Mouse (Mus musculus) intestine, postnatal 0 days (tissue): ENCODE measurements at regions not wholly inside any gene's neighbourhood (a gene's known extent, or its start where the extent isn't known, plus 50 kb on each side); places are given as distances from the start of the nearest gene placed in this dataset.

Source experiments
- ATAC-seq: fragments of 200-750 bp; cut with Nextera tagmentation; 2 replicates; pipeline ENCODE4 v1.8.0; 2017; ENCODE audit warnings: mild to moderate bottlenecking, moderate TSS enrichment, moderate library complexity
- H3K27ac ChIP-seq: fragments of 300-500 bp; sonication (generic); 2 replicates; pipeline ENCODE4 v1.5.1; 2014; ENCODE audit warnings: mild to moderate bottlenecking, low read depth, low read length, moderate library complexity
- H3K27me3 ChIP-seq: fragments of 300-500 bp; sonication (generic); replicated peaks from 2 replicates; pipeline ENCODE4 v1.6.1; 2014; ENCODE audit warnings: low read length, mixed read lengths; ENCODE audit not compliant: control insufficient read depth, insufficient read depth
- H3K36me3 ChIP-seq: fragments of 300-500 bp; sonication (generic); 2 replicates; pipeline ENCODE4 v1.6.1; 2014; ENCODE audit warnings: mild to moderate bottlenecking, moderate library complexity; ENCODE audit not compliant: control insufficient read depth, insufficient read depth
- H3K4me1 ChIP-seq: fragments of 300-500 bp; sonication (generic); replicated peaks from 2 replicates; pipeline ENCODE4 v1.6.1; 2014; ENCODE audit warnings: antibody characterized with exemption, low read length, mixed read lengths; ENCODE audit not compliant: control insufficient read depth, insufficient read depth
- H3K4me2 ChIP-seq: fragments of 300-500 bp; sonication (generic); replicated peaks from 2 replicates; pipeline ENCODE4 v1.6.1; 2014; ENCODE audit warnings: low read depth, mild to moderate bottlenecking, moderate library complexity
- H3K4me3 ChIP-seq: fragments of 300-500 bp; sonication (generic); 2 replicates; pipeline ENCODE4 v1.5.1; 2014; ENCODE audit warnings: low read depth, low read length
- H3K9ac ChIP-seq: fragments of 300-500 bp; sonication (generic); 2 replicates; pipeline ENCODE4 v1.6.1; 2014; ENCODE audit warnings: mild to moderate bottlenecking, low read depth, low read length
- H3K9me3 ChIP-seq: fragments of 300-500 bp; sonication (generic); 2 replicates; pipeline ENCODE4 v1.6.1; 2016; ENCODE audit warnings: mixed run types; ENCODE audit not compliant: control insufficient read depth
- CTCF ChIP-seq: sonication (generic); IDR thresholded peaks from 2 replicates; pipeline ENCODE4 v1.5.1; 2016; ENCODE audit warnings: low read depth, mild to moderate bottlenecking, control low read depth, antibody characterized with exemption, moderate library complexity
- WGBS: fragments of 180-500 bp; shearing (Covaris S2); extraction: QIAGEN DNeasy Blood & Tissue Kit; methylation state at CpG from one replicate; pipeline ENCODE4 v1.1.7; 2014; 5-methylcytosine and 5-hydroxymethylcytosine counted together

- no peak for TF ChIP-seq CTCF
- Histone ChIP-seq H3K9me3 (no peaks in the 10 kb centered on the region), H3K27me3 (no peaks in the 10 kb centered on the region), H3K4me3 (no peak overlapping the region), H3K9ac (no peak overlapping the region), H3K4me2 (no peak overlapping the region), H3K27ac (no peak overlapping the region), H3K36me3 (no peaks in the 10 kb centered on the region), H3K4me1 (no peaks in the 10 kb centered on the region)
- no peak for ATAC-seq
Measured at GRCm38 (mm10) chr6:14298167-14298566, 426.8 kb upstream of the 2610001J05Rik start.

- Histone ChIP-seq H3K27me3 (no peaks in the 10 kb centered on the region), H3K36me3 (no peaks in the 10 kb centered on the region), H3K4me2 (no peak overlapping the region), H3K4me1 (no peaks in the 10 kb centered on the region), H3K4me3 (no peak overlapping the region), H3K9ac (no peak overlapping the region), H3K9me3 (no peaks in the 10 kb centered on the region), H3K27ac (no peak overlapping the region)
- no peak for TF ChIP-seq CTCF
- no peak for ATAC-seq
Measured at GRCm38 (mm10) chr6:14297428-14297827, 426.1 kb upstream of the 2610001J05Rik start.

- Histone ChIP-seq H3K36me3 (no peaks in the 10 kb centered on the region), H3K4me1 (no peaks in the 10 kb centered on the region), H3K9me3 (no peaks in the 10 kb centered on the region), H3K9ac (no peak overlapping the region), H3K27me3 (no peaks in the 10 kb centered on the region), H3K27ac (no peak overlapping the region), H3K4me3 (no peak overlapping the region), H3K4me2 (no peak overlapping the region)
- ATAC-seq, result no peak
- 56% methylated on average over 1 of the region's 1 CpGs for WGBS
- TF ChIP-seq CTCF, result no peak
Measured at GRCm38 (mm10) chr6:14290843-14291242, 419.5 kb upstream of the 2610001J05Rik start.

- Histone ChIP-seq H3K27me3 (no peaks in the 10 kb centered on the region), H3K9me3 (no peaks in the 10 kb centered on the region), H3K4me2 (no peak overlapping the region), H3K27ac (no peak overlapping the region), H3K9ac (no peak overlapping the region), H3K36me3 (no peaks in the 10 kb centered on the region), H3K4me1 (no peaks in the 10 kb centered on the region), H3K4me3 (no peak overlapping the region)
- ATAC-seq, result no peak
- no peak for TF ChIP-seq CTCF
- WGBS, result 89% methylated on average over 2 of the region's 2 CpGs
Measured at GRCm38 (mm10) chr6:14281476-14281875, 410.2 kb upstream of the 2610001J05Rik start.

GRCm38 (mm10) chr6:14261941-14262340 lies 390.6 kb upstream of the 2610001J05Rik start:
- Histone ChIP-seq H3K9ac (no peak overlapping the region), H3K4me1 (no peaks in the 10 kb centered on the region), H3K27me3 (no peaks in the 10 kb centered on the region), H3K36me3 (no peaks in the 10 kb centered on the region), H3K4me3 (no peak overlapping the region), H3K9me3 (no peaks in the 10 kb centered on the region), H3K27ac (no peak overlapping the region), H3K4me2 (no peak overlapping the region)
- ATAC-seq, result no peak
- WGBS, result 90% methylated on average over 1 of the region's 1 CpGs
- TF ChIP-seq CTCF, result no peak

GRCm38 (mm10) chr6:14240331-14240730 lies 369.0 kb upstream of the 2610001J05Rik start:
- Histone ChIP-seq H3K36me3 (no peaks in the 10 kb centered on the region), H3K9ac (no peak overlapping the region), H3K4me3 (no peak overlapping the region), H3K27ac (no peak overlapping the region), H3K4me1 (no peaks in the 10 kb centered on the region), H3K27me3 (no peaks in the 10 kb centered on the region), H3K9me3 (no peaks in the 10 kb centered on the region), H3K4me2 (no peak overlapping the region)
- ATAC-seq, result no peak
- no peak for TF ChIP-seq CTCF

GRCm38 (mm10) chr6:14239151-14239550 lies 367.8 kb upstream of the 2610001J05Rik start:
- Histone ChIP-seq H3K4me1 (no peaks in the 10 kb centered on the region), H3K4me3 (no peak overlapping the region), H3K4me2 (no peak overlapping the region), H3K9ac (no peak overlapping the region), H3K27ac (no peak overlapping the region), H3K36me3 (no peaks in the 10 kb centered on the region), H3K27me3 (no peaks in the 10 kb centered on the region), H3K9me3 (no peaks in the 10 kb centered on the region)
- no peak for TF ChIP-seq CTCF
- WGBS, result 67% methylated on average over 2 of the region's 2 CpGs
- no peak for ATAC-seq
